Mouse (Mus musculus): Measurements from ENCODE around the gene Iars. TPM values are rescaled to one million over a fixed set of nuclear protein-coding genes. Genes with fewer than 3 reads are reported as not detected.
"Not testable (repeated sequence)": the region's sequence is repeated elsewhere in the genome, so short reads cannot be mapped to it uniquely, and the experiment has no call there.

The Iars gene
- polyA plus RNA-seq, 1 experiment from 2014 or later = 52.6 TPM

- H3K36me3 ChIP-seq (replicated peaks; ENCODE audit: control insufficient read depth, insufficient read depth) = no peaks in the 10 kb centered on the region
- H3K4me3 ChIP-seq (replicated peaks; ENCODE audit: low read length) = no peak overlapping the region
- H3K4me1 ChIP-seq (replicated peaks; ENCODE audit: control insufficient read depth, insufficient read depth, low read length) = no peaks in the 10 kb centered on the region
- 70% methylated on average over 8 of the region's 8 CpGs for WGBS
- no peak overlapping the region for H3K27ac ChIP-seq
- DNase-seq (ENCODE audit: low spot score) (no peak), ATAC-seq (ENCODE audit: low FRiP score) (no peak)
- H3K27me3 ChIP-seq (ENCODE audit: control insufficient read depth, insufficient read depth, low read length) = no peaks in the 10 kb centered on the region
- no peaks in the 10 kb centered on the region for H3K9me3 ChIP-seq (ENCODE audit: control insufficient read depth, low read length)
- no peak overlapping the region for H3K9ac ChIP-seq
- no peak overlapping the region for H3K4me2 ChIP-seq (replicated peaks)
These were observed 83.4 kb downstream of the Iars start for GRCm38 (mm10) chr13:49765306-49765705.

- Histone ChIP-seq H3K4me3 (replicated peaks; ENCODE audit: low read length) (no peak overlapping the region), H3K4me2 (replicated peaks) (no peak overlapping the region), H3K4me1 (replicated peaks; ENCODE audit: control insufficient read depth, insufficient read depth, low read length) (no peaks in the 10 kb centered on the region), H3K36me3 (replicated peaks; ENCODE audit: control insufficient read depth, insufficient read depth) (no peaks in the 10 kb centered on the region), H3K9ac (no peak overlapping the region), H3K27me3 (ENCODE audit: control insufficient read depth, insufficient read depth, low read length) (no peaks in the 10 kb centered on the region), H3K9me3 (ENCODE audit: control insufficient read depth, low read length) (no peaks in the 10 kb centered on the region), H3K27ac (no peak overlapping the region)
- DNase-seq (ENCODE audit: low spot score) = no peak
- WGBS = 53% methylated on average over 9 of the region's 9 CpGs
- no peak; the same call in 1 of the 2 replicates for ATAC-seq (ENCODE audit: low FRiP score)
These were observed 84.4 kb downstream of the Iars start for GRCm38 (mm10) chr13:49766269-49766668.

GRCm38 (mm10) chr13:49768048-49768447 is 86.1 kb downstream of the Iars start:
- 87% methylated on average over 2 of the region's 2 CpGs for WGBS
- no peak for DNase-seq (ENCODE audit: low spot score)

GRCm38 (mm10) chr13:49769111-49769510 is 87.2 kb downstream of the Iars start:
- Histone ChIP-seq H3K9ac (no peak overlapping the region), H3K9me3 (ENCODE audit: control insufficient read depth, low read length) (no peaks in the 10 kb centered on the region), H3K4me3 (replicated peaks; ENCODE audit: low read length) (no peak overlapping the region), H3K27ac (no peak overlapping the region), H3K4me1 (replicated peaks; ENCODE audit: control insufficient read depth, insufficient read depth, low read length) (no peaks in the 10 kb centered on the region), H3K27me3 (ENCODE audit: control insufficient read depth, insufficient read depth, low read length) (no peaks in the 10 kb centered on the region), H3K4me2 (replicated peaks) (no peak overlapping the region), H3K36me3 (replicated peaks; ENCODE audit: control insufficient read depth, insufficient read depth) (no peaks in the 10 kb centered on the region)
- no peak for ATAC-seq (ENCODE audit: low FRiP score)
- DNase-seq (ENCODE audit: low spot score) = no peak
- 82% methylated on average over 16 of the region's 16 CpGs for WGBS

More at GRCm38 (mm10) chr13:49768048-49768447, 86.1 kb downstream of the Iars start:
- H3K4me2 ChIP-seq (replicated peaks) = no peak overlapping the region
- H3K9me3 ChIP-seq (ENCODE audit: control insufficient read depth, low read length) = no peaks in the 10 kb centered on the region
- no peaks in the 10 kb centered on the region for H3K36me3 ChIP-seq (replicated peaks; ENCODE audit: control insufficient read depth, insufficient read depth)
- H3K4me3 ChIP-seq (replicated peaks; ENCODE audit: low read length) = no peak overlapping the region
- H3K9ac ChIP-seq = no peak overlapping the region
- no peaks in the 10 kb centered on the region for H3K4me1 ChIP-seq (replicated peaks; ENCODE audit: control insufficient read depth, insufficient read depth, low read length)
- ATAC-seq (ENCODE audit: low FRiP score) = no peak
- H3K27me3 ChIP-seq (ENCODE audit: control insufficient read depth, insufficient read depth, low read length) = no peaks in the 10 kb centered on the region
- H3K27ac ChIP-seq = no peak overlapping the region

- not testable (repeated sequence) for DNase-seq (ENCODE audit: low spot score); ATAC-seq (ENCODE audit: low FRiP score); H3K4me3 ChIP-seq (replicated peaks; ENCODE audit: low read length); H3K9me3 ChIP-seq (ENCODE audit: control insufficient read depth, low read length); H3K4me1 ChIP-seq (replicated peaks; ENCODE audit: control insufficient read depth, insufficient read depth, low read length); H3K27me3 ChIP-seq (ENCODE audit: control insufficient read depth, insufficient read depth, low read length); H3K9ac ChIP-seq; H3K36me3 ChIP-seq (replicated peaks; ENCODE audit: control insufficient read depth, insufficient read depth); H3K4me2 ChIP-seq (replicated peaks); H3K27ac ChIP-seq
These were observed 89.6 kb downstream of the Iars start for GRCm38 (mm10) chr13:49771536-49771935.

Other genes starting within 250 kb of the Iars start
- 0.50 and 0.96 TPM in 2 replicates for gene Tes3-ps, start 188.8 kb upstream of the Iars start, polyA plus RNA-seq (2014; fragmentation: Nextera tagmentation; extraction: Ambion mirVana)
- 1.7 and 2.2 TPM in 2 replicates for gene Ecm2, start 177.3 kb upstream of the Iars start, polyA plus RNA-seq (2014; fragmentation: Nextera tagmentation; extraction: Ambion mirVana)
- gene Aspn, start 137.7 kb upstream of the Iars start, polyA plus RNA-seq (2014; fragmentation: Nextera tagmentation; extraction: Ambion mirVana) = 0.32 and 0.86 TPM in 2 replicates
- gene Omd, start 99.6 kb upstream of the Iars start, polyA plus RNA-seq (2014; fragmentation: Nextera tagmentation; extraction: Ambion mirVana) = 0.20 and 0.34 TPM in 2 replicates
- gene Ogn, start 74.1 kb upstream of the Iars start, polyA plus RNA-seq (2014; fragmentation: Nextera tagmentation; extraction: Ambion mirVana) = 8.6 and 8.7 TPM in 2 replicates
- 8.1 and 8.3 TPM in 2 replicates for gene Cenpp, start 29.3 kb upstream of the Iars start, polyA plus RNA-seq (2014; fragmentation: Nextera tagmentation; extraction: Ambion mirVana)
- gene Nol8, start 29.0 kb upstream of the Iars start, polyA plus RNA-seq (2014; fragmentation: Nextera tagmentation; extraction: Ambion mirVana) = 13.7 and 15.3 TPM in 2 replicates
- 0.15 TPM in 1 of 2 replicates, not detected in the other for gene Gm30302, start 116.9 kb downstream of the Iars start, polyA plus RNA-seq (2014; fragmentation: Nextera tagmentation; extraction: Ambion mirVana)

Measured in hindbrain, embryonic 14.5 days (tissue).